Mouse (Mus musculus) embryonic facial prominence, embryonic 11.5 days (tissue): ENCODE data around the gene Slc29a1. TPM values are rescaled to one million over a fixed set of nuclear protein-coding genes. Genes with fewer than 3 reads are reported as not detected.

ENCODE experiments used
- ATAC-seq: fragments of 200-750 bp; cut with Nextera tagmentation; replicated peaks from 2 replicates; pipeline ENCODE4 v1.8.0; 2017; ENCODE audit warnings: low read depth; ENCODE audit not compliant: insufficient number of reproducible peaks, low FRiP score, low TSS enrichment
- DNase-seq: peaks from one replicate; pipeline ENCODE4 v3.0.0-alpha.2; 2015; ENCODE audit warnings: low spot score
- H3K27ac ChIP-seq: fragments of 300-500 bp; sonication (generic); replicated peaks from 2 replicates; pipeline ENCODE4 v1.5.1; 2014; ENCODE audit warnings: mild to moderate bottlenecking, low read depth, low read length, control low read depth
- H3K27me3 ChIP-seq: fragments of 300-500 bp; sonication (generic); 2 replicates; pipeline ENCODE4 v1.6.1; 2014; ENCODE audit warnings: mild to moderate bottlenecking, low read length, moderate library complexity, mixed read lengths; ENCODE audit not compliant: control insufficient read depth, insufficient read depth
- H3K36me3 ChIP-seq: fragments of 300-500 bp; sonication (generic); replicated peaks from 2 replicates; pipeline ENCODE4 v1.6.1; 2014; ENCODE audit warnings: low read depth, mild to moderate bottlenecking, low read length, moderate library complexity, mixed read lengths; ENCODE audit not compliant: control insufficient read depth, insufficient read depth
- H3K4me1 ChIP-seq: fragments of 300-500 bp; sonication (generic); 2 replicates; pipeline ENCODE4 v1.6.1; 2014; ENCODE audit warnings: low read length, mixed read lengths; ENCODE audit not compliant: control insufficient read depth, insufficient read depth
- H3K4me2 ChIP-seq: fragments of 300-500 bp; sonication (generic); 2 replicates; pipeline ENCODE4 v1.6.1; 2014; ENCODE audit warnings: low read depth, mild to moderate bottlenecking, control low read depth, low read length, moderate library complexity
- H3K4me3 ChIP-seq: fragments of 300-500 bp; sonication (generic); 2 replicates; pipeline ENCODE4 v1.5.1; 2014; ENCODE audit warnings: low read depth, low read length, control low read depth
- H3K9ac ChIP-seq: fragments of 300-500 bp; sonication (generic); replicated peaks from 2 replicates; pipeline ENCODE4 v1.6.1; 2014; ENCODE audit warnings: mild to moderate bottlenecking, control low read depth, low read length
- H3K9me3 ChIP-seq: fragments of 300-500 bp; sonication (generic); replicated peaks from 2 replicates; pipeline ENCODE4 v1.6.1; 2016; ENCODE audit warnings: mild to moderate bottlenecking, low read length, inconsistent platforms, mixed read lengths; ENCODE audit not compliant: control insufficient read depth
- WGBS: fragments of 180-500 bp; shearing (Covaris S2); extraction: QIAGEN DNeasy Blood & Tissue Kit; methylation state at CpG from one replicate; pipeline ENCODE4 v1.1.7; 2014; 5-methylcytosine and 5-hydroxymethylcytosine counted together
- polyA plus RNA-seq: library from polyadenylated mRNA; unstranded; fragments of >200 nt; fragmentation: Nextera tagmentation; extraction: Ambion mirVana; gene quantifications from 2 replicates; pipeline ENCODE4 v1.2.1, GENCODE M21; 2014

Slc29a1 gene
- polyA plus RNA-seq, 1 experiment from 2014 or later = 52.5 TPM

DNA sequence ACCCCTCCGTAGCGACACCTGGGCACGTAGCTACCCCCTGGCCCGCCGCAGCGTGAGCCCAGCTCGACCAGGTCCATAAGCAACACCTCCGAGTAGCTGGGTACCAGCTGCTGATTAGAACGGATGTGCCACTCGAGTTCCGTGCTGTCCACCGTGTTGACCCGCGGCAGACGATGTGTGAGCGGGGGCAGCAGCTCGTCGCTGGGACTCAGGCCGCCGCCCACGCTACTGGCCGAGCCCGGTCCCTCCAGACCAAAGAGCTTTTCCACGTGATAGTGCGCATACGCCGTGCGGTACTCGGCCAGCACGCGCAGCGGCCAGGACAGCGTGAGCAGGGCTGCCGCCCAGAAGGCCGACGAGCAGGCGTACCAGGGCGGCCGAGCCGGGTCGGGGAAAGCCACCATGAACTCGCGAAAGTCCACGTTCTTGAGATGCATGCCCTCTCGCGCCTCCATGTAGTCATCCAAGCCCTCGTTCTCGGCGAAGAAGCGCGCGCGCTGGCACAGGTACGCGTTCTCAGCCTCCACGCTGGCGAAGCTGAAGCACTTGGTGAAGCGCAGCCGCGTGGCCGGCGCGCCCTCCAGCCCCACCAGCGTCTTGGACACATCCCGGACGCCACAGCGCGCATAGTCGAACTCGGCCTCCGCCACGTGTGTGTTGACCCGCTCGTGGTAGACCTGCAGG, 54.0 kb downstream of the Slc29a1 start:
- H3K4me3 ChIP-seq = peak overlapping the region; percentile 2; the same call in 1 of the 2 replicates
- WGBS = 4% methylated on average over 74 of the region's 74 CpGs
- H3K9ac ChIP-seq = no peak overlapping the region
- ATAC-seq (no peak), DNase-seq (peak; percentile 35)
- H3K9me3 ChIP-seq = no peaks in the 10 kb centered on the region
- H3K27ac ChIP-seq = no peak overlapping the region
- peaks cover 8% of the 10 kb centered on the region for H3K4me1 ChIP-seq
- peaks cover 49% of the 10 kb centered on the region for H3K27me3 ChIP-seq
- peak overlapping the region; percentile 27 for H3K4me2 ChIP-seq
- H3K36me3 ChIP-seq = no peaks in the 10 kb centered on the region; the same call in none of the 2 replicates

DNA sequence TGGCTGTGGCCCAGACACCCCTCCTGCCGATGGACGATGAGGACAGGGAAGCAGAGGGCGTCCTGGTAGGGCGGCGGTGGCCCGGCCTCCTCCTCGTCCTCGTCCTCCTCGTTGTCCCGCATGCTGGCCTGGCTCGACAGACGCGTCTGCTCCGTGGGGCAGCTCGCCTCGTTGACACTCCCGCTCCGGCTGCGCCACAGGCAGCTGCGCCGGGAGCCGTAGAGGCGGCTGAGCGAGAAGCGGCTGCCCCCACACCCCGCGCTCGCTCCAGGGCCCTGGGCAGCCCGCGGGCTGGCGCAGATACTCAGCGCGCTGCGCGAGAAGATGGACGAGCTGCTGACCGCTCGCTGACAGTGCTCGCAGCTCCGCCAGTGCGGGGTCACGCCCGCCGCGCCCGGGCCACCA, 54.5 kb downstream of the Slc29a1 start:
- Histone ChIP-seq H3K27me3 (peaks cover 49% of the 10 kb centered on the region), H3K36me3 (no peaks in the 10 kb centered on the region; the same call in none of the 2 replicates), H3K4me3 (peak overlapping the region; percentile 2; the same call in 1 of the 2 replicates), H3K9me3 (no peaks in the 10 kb centered on the region), H3K27ac (no peak overlapping the region), H3K4me2 (peak overlapping the region; percentile 27), H3K9ac (no peak overlapping the region), H3K4me1 (peaks cover 8% of the 10 kb centered on the region)
- ATAC-seq (no peak), DNase-seq (no peak)
- WGBS = 3% methylated on average over 44 of the region's 46 CpGs

DNA sequence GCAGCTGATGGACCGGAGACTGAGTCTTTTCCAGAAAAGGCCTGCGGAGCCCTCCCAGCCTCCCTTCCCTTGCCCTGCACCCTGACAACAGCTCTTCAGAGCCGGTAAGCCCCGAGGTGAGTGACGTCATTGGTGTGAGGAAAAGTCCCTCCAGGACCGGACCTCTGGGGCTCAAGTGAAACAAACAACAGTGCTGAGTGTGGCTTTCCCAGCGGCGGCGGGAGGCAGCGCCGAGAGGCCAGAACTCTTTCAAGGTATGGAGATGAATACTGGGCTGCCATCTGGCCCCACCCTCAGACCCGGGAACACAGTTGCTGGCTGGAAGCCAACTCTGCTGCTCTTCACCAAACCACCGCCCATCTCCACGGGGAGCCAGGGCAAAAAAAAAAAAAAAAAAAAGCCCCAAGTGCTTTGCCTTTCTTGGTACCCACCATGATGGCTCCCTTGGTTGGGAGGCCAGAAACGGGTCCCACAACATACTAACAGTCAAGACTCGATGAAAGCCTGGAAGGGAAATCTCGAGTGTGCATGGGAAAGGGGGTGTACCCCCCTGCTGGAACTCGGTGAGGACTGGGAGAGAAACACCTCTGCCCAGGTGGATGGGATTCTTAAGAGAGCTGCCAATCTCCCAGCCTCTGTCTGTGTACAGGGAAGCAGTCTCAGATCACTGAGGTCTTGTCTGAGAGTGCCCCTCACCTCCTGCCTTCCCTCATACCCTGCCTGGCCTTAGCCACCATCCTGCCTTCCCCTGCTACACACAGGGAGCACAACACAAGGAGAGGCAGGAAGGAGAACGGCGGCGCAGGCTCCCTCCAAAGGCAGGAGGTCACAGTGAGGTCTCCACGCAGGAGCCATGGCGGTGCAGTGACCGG, 55.2 kb downstream of the Slc29a1 start:
- WGBS = 7% methylated on average over 24 of the region's 24 CpGs
- no peak overlapping the region for H3K4me3 ChIP-seq
- H3K27me3 ChIP-seq = peaks cover 49% of the 10 kb centered on the region
- no peaks in the 10 kb centered on the region for H3K9me3 ChIP-seq
- no peak overlapping the region for H3K4me2 ChIP-seq
- H3K36me3 ChIP-seq = no peaks in the 10 kb centered on the region; the same call in none of the 2 replicates
- no peak overlapping the region for H3K27ac ChIP-seq
- ATAC-seq (no peak), DNase-seq (peak; percentile 42)
- H3K4me1 ChIP-seq = peaks cover 8% of the 10 kb centered on the region
- H3K9ac ChIP-seq = no peak overlapping the region

GRCm38 (mm10) chr17:45543115-45543514, 56.3 kb downstream of the Slc29a1 start:
- Histone ChIP-seq H3K36me3 (no peaks in the 10 kb centered on the region; the same call in none of the 2 replicates), H3K4me1 (peaks cover 8% of the 10 kb centered on the region), H3K9ac (no peak overlapping the region), H3K4me2 (no peak overlapping the region), H3K27ac (no peak overlapping the region), H3K27me3 (peaks cover 46% of the 10 kb centered on the region), H3K4me3 (no peak overlapping the region), H3K9me3 (no peaks in the 10 kb centered on the region)
- 19% methylated on average over 1 of the region's 1 CpGs for WGBS
- ATAC-seq (no peak), DNase-seq (no peak)

- no peak overlapping the region for H3K27ac ChIP-seq
- no peak for DNase-seq
- no peaks in the 10 kb centered on the region; the same call in none of the 2 replicates for H3K36me3 ChIP-seq
- H3K27me3 ChIP-seq = peaks cover 46% of the 10 kb centered on the region
- no peak overlapping the region for H3K9ac ChIP-seq
- WGBS = 79% methylated on average over 2 of the region's 2 CpGs
- no peaks in the 10 kb centered on the region for H3K9me3 ChIP-seq
- no peak overlapping the region for H3K4me2 ChIP-seq
- peaks cover 8% of the 10 kb centered on the region for H3K4me1 ChIP-seq
- no peak overlapping the region for H3K4me3 ChIP-seq
- no peak for ATAC-seq
Observed at GRCm38 (mm10) chr17:45542705-45543104, 56.7 kb downstream of the Slc29a1 start.

GRCm38 (mm10) chr17:45542129-45542528, 57.3 kb downstream of the Slc29a1 start:
- ATAC-seq = no peak
- no peak overlapping the region for H3K4me3 ChIP-seq
- no peak overlapping the region for H3K27ac ChIP-seq
- no peaks in the 10 kb centered on the region; the same call in none of the 2 replicates for H3K36me3 ChIP-seq
- no peak overlapping the region for H3K4me2 ChIP-seq
- DNase-seq = no peak
- H3K4me1 ChIP-seq = peaks cover 8% of the 10 kb centered on the region
- 44% methylated on average over 6 of the region's 6 CpGs for WGBS
- peaks cover 42% of the 10 kb centered on the region for H3K27me3 ChIP-seq
- H3K9me3 ChIP-seq = no peaks in the 10 kb centered on the region
- H3K9ac ChIP-seq = no peak overlapping the region

- WGBS = 79% methylated on average over 21 of the region's 21 CpGs
- no peak overlapping the region for H3K9ac ChIP-seq
- no peaks in the 10 kb centered on the region; the same call in 1 of the 2 replicates for H3K4me1 ChIP-seq
- H3K36me3 ChIP-seq = no peaks in the 10 kb centered on the region; the same call in 1 of the 2 replicates
- ATAC-seq = no peak
- H3K27ac ChIP-seq = no peak overlapping the region
- H3K4me2 ChIP-seq = no peak overlapping the region
- no peak for DNase-seq
- H3K4me3 ChIP-seq = no peak overlapping the region
- H3K9me3 ChIP-seq = no peaks in the 10 kb centered on the region
- H3K27me3 ChIP-seq = peaks cover 24% of the 10 kb centered on the region
Observed at GRCm38 (mm10) chr17:45539664-45540063, 59.7 kb downstream of the Slc29a1 start.

DNA sequence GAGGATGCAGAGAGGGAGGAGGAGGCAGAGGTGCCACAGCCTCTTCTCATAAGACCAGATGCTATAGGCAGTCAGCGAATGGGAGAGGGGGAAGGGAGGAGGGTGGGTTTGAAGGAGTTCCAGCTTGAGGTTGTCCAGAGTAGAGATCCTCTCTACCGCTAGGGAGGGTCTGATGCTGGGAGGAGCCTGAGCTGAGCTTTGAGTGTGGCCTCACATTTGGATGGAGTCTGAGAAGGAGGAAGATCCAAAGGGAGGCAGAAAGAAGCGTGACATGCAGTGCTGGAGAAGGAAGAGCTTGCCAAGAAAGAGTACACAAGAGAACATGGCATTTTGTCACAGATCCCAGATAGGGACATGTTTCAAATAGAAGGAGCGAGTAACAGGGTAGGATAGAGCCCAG, 61.0 kb downstream of the Slc29a1 start:
- Histone ChIP-seq H3K27me3 (peaks cover 14% of the 10 kb centered on the region), H3K4me3 (no peak overlapping the region), H3K4me2 (no peak overlapping the region), H3K9me3 (no peaks in the 10 kb centered on the region), H3K27ac (no peak overlapping the region), H3K36me3 (no peaks in the 10 kb centered on the region), H3K4me1 (no peaks in the 10 kb centered on the region), H3K9ac (no peak overlapping the region)
- DNase-seq = no peak
- ATAC-seq = no peak
- WGBS = 63% methylated on average over 4 of the region's 4 CpGs
